Mouse (Mus musculus): ENCODE results near the gene Sparc.
"Not testable (repeated sequence)": the region's sequence is repeated elsewhere in the genome, so short reads cannot be mapped to it uniquely, and the experiment has no call there.

Gene Sparc

DNA sequence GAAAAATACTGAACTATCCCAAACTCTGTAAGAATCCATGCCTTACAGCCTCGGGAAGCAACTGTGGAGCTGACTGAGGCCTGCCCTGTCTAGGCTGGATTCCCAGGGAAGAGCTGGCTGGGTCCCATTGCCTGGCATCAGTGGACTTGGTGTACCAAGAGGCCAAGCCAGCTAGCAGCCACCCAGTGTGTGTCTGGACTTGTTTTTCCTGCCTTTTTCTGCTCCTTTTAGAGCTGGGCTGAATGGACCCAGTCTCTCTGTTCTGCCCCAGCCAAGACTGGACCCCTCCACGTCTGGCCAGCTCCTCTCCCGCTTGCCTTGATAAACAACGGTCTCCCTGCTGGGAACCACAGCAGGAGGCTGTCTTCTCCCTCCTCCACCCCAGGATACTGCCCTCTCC, 15.0 kb upstream of the Sparc start:
- no peak for DNase-seq (ENCODE audit: low read depth, low spot score)

DNA sequence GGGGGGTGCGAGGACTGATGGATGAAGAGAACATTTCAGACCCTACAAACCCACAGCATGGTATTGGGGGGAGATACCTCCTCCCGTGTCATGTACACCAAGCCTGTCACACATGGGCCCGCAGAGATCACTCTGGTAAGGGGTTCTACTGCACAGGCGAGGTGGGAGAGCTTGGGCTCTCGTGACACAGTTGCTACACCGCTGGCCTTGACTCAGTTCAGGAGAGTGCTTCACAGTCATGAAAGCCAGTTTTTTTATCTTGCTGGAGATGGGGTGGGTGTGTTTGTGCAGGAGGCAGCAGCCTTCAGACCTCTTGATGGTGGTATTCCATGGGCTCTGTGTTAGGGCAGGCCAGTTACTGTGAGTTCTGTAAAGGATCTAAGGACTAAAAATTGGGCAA, 13.1 kb upstream of the Sparc start:
- DNase-seq (ENCODE audit: low read depth, low spot score) = no peak

DNA sequence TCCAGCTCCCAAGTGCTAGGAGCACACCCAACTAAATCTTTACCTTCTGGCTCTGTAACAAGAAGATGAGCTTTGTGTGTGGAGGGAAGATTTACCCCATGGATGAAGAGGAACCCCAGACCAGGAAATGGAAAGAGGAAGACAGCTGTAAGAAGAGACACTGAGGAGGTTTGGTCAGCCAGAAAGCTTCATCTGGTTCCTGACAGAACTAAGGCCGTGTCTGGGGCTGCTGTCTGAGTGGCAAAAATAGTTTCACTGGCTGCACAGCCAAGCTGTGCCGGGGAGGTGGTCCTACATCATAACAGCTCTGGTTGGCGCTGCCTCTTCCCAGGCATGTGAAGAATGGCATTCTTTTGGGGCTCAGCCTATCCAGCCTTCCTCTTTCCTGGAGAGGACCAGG, 10.0 kb upstream of the Sparc start:
- DNase-seq (ENCODE audit: low read depth, low spot score) = no peak

DNA sequence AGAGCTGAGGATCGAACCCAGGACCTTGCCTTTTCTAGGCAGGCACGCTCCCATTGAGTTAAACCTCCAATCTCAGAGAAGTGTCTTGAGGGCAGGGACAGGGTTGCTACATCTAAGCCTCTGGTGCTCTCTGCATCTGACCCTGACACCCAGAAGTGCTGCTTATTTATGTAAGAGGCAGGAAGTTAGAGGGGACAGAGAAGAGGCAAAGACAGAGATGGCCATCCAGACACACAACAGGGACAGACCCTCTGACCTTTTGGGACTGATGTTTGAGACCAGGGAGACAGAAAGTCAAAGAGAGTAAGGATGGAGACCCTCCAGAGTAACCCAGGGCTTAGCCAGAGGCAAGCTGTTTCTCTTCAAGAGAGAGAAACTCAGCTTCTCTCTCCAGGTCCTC, 7.0 kb upstream of the Sparc start:
- DNase-seq (ENCODE audit: low read depth, low spot score) = no peak

DNA sequence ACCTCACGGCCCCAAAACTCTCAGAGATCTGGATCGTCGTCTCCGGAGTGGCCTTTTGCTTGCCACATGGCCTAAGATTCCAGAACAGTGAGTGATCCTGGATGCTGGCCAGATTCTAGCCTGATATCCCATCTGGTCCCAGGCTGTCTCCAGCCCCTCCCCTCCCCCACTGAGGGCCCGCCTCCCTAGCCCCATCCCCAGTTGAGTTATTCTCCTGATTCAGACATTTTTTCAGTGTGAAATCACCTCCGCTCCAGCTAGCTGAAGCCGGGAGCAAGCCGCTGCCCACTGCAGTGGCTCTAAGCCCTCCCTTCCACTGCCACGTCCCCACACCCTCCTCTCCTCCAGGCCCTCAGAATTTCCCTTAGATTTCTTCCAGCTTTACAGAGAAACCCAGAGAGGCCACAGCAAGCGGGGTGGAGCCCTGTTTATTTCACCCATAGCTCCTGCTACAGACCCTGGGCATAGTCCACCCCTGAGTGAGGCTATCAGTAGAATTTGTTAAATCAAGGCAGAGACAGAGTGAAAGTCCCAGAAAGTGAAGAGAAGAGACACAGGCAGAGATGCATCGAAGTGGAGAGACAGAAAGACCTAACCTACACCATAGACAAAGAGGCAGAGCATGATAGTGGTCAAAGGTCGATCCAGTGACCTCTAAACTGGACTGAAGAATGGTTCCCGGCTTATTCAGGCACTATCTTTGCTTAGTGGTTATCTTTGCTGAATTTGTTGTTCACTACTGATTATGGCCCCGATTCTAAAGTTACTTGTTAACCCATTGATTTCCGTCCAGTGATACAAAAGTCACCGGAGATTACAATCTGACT, 5.4 kb upstream of the Sparc start:
- DNase-seq (ENCODE audit: low read depth, low spot score) = peak; percentile 84

DNA sequence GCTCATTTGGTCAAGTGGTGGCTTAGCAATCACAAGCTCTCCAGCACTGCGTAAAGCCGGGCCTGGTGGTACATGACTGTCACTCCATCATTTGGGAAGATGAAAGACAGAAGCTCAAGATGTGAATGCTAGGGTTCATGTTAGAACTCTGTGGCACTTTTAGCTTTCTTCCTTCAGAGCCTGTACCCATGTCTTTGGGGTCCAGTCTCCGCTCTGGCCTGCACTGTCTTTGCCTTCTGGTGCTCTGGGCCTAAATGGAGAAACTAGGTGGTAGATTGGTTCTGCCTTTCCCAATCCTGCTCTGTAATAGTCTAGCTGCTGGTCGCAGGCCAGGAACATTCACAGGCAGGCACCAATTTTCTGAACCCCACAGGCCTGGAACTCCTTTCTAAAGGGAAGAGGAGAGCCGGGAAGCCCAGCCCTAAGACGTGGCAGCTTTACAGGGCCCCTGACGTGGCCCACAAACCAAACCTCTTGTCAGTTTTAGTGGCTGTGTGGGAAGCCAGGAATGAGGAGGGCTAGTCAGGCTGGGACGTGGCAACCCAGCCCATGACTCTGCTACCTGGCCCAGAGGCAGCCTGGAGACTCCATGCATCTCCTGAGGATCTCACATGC, 1.9 kb upstream of the Sparc start:
- no peak for DNase-seq (ENCODE audit: low read depth, low spot score)

DNA sequence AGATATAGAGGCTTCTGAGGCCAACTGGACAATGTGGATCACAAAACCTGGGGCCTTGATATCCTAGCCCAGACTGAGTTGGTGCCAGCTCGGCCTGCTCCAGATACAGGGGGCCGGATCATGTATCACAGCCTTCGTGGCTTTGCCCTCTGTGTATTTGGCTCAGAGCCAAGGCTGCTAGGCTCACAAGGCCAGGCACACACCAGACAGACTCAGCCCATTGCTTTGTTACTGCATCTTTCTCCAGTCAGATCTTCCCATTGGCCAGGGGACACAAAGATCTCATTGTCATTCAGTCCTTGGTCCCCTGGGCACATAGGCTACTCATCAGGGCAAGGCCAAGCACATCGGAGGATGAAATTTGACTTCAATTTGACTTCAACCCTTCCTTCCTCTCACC, 773 bp upstream of the Sparc start:
- DNase-seq (ENCODE audit: low read depth, low spot score) = peak; percentile 58

DNA sequence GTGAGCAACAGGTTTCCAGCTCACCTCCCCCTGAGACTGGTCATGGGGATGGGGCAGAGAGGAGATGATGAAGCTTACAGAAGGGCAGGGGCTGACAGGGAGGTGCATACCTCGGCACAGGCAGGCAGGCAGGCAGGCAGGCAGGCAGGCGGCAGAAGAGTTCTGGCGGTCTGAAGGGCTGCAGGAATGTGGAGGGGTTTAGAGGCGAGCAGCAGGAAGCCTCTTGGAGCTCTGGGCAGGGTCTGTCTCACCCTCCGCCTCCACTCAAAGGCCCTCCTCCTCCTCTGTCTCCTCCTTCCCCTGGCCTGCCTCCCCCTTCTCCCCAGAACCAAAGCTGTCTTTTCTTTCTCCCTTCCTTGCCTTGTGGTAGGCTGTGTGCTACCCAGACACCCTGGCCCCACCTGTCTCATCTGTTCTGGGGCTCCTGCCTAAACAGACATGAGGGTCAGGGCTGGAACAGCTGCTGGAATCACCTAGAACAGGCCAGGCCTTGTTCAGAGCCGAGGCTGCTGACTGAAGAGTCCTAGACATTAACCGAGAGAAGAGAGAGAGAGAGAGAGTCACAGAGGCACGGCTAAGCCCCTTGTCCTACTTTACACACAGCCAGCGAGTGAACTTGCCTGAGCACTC, 3.2 kb downstream of the Sparc start:
- peak; percentile 93 for DNase-seq (ENCODE audit: low read depth, low spot score)

DNA sequence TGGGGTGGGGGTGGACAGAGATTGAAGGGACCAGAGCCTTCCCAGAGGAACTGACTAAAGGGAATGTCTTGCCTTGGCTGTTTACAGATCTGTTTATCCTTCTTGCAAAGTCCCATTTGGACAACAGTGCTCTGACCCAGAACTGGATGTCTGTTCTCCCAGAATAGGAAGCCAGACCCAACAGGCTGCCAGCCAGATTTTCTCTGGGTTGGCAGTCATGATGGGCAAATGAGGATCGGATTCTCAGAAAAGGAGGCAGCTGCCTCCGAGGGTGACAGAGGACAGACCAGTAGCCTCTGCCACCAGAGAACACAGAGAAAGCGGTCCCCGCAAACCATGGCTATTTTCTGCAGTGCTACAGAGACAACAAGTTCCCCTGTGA, 3.7 kb downstream of the Sparc start:
- DNase-seq (ENCODE audit: low read depth, low spot score) = no peak

DNA sequence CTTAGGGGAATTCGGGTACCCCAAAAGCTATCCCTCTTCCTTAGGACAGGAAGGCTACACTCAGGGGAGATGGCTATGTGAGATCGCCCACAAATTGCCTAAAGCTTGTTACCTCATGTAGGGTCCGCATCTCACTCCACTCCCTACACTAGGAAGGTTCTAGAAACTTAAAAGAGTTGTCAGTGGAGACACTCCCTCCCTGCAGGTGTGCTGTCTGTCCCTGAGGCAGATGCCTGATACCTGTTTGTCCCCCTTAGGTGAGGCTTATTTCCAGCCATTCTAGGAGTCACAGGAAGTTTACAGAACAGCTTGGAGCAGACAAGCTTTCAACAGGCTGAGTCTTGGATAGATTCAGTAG, 4.3 kb downstream of the Sparc start:
- no peak for DNase-seq (ENCODE audit: low read depth, low spot score)

DNA sequence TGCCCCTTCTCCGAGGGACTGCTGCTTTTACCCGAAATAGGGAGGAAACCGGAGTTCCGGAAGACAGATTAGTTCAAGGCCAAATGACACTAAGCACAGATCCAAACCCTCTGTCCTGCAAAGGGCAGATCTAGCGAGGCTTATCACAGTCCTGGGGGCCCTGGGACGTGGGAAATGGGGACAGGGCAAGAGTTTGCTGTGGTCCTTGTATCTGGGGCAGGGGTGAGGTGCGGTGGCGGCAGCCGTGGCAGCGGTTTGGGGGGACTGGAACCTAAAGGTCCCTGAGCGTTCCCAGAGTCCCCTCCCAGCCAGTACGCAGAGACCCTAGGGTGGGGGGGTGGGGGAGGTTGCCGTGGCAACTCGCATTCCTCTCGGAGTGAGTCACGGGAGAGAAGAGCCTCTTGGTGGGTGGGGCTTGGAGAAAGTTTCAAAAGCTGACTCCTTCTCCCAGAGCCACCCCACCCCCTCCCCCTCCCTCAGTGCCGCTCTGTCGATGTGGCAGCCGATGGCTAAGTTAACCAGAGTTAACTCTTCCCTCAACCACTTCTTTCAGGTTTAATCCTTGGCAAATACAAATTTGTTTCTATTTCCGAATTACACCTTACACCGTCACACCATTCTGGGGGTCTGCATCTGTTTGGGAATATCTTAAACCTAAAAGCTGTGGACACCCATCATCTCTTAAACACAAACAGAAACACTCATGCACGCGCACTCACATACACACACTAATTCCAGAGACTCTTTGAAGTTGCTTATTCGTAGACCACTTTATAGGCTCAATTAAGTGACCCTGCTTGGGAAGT, 4.9 kb downstream of the Sparc start:
- DNase-seq (ENCODE audit: low read depth, low spot score) = peak; percentile 95

DNA sequence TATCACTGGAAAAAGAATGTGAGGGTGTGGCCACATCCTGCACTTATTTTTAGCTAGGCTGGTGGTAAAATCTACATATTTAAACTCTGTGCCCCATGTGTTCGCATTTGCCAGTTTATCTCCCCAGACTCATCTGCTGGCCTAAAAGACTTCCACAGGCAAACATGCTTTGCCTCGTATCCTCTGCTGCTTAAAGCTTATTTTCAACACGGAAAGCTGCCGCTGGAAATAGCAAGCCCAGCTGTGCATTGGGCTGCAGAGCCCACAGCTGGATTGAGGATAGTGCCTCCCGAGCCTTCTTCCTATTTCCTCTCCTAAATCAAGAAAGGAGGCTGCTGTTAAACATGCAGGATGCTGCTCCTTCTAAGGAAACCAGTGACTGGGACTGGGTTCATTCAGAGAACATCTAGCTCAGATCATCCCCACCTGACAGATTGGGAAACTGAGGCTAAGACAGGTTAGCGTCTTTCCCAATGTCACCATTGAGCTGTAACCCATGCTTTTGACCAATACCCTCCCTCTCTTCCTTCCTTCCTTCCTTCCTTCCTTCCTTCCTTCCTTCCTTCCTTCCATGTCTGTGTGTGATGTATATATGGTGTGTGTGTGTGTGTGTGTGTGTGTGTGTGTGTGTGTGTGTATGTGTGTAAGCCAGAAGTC, 6.2 kb downstream of the Sparc start:
- peak; percentile 28 for DNase-seq (ENCODE audit: low read depth, low spot score)

DNA sequence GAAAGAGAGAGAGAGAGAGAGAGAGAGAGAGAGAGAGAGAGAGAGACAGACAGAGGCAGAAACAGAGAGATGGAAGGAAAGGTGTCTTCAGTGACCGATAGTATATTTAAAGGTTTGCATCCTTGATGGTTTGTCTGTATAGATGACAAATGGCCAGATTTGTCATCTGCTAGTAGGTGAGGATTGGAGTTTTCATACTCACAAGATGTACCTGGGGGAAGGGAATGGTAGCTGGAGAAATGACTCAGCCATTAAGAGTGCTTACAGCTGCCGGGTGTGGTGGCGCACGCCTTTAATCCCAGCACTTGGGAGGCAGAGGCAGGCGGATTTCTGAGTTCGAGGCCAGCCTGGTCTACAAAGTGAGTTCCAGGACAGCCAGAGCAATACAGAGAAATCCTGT, 7.3 kb downstream of the Sparc start:
- DNase-seq (ENCODE audit: low read depth, low spot score) = not testable (repeated sequence)

DNA sequence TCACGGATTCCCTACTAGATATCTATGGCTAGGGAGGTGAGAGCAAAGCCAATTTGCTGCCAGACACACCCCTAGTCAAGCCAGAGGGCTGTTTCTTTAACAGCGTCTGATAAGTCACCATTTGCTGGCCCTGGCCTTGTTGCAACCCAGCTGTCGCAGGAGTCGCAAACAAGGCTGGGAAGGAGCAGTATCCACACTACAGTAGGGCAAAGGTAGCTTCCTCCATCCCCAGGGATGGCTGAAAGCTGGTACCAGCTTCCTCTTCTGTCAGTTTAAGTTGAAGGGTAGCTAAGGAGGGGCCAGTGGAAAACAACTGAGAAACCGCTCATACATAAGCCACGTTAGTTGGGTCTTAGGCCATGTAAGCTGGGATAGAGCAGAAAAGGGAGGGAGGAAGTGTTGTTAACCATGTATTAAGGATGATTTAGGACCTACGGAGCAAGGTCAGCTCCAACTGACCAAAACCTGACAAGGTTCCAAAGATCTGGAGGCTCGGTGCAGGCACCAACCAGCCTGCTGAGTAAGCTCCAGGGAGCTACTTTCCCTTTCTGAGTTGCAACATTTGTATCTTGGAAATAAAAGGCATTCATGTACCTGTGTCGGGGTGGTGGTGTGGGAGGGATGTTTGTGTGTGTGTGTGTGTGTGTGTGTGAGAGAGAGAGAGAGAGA, 7.8 kb downstream of the Sparc start:
- no peak for DNase-seq (ENCODE audit: low read depth, low spot score)

DNA sequence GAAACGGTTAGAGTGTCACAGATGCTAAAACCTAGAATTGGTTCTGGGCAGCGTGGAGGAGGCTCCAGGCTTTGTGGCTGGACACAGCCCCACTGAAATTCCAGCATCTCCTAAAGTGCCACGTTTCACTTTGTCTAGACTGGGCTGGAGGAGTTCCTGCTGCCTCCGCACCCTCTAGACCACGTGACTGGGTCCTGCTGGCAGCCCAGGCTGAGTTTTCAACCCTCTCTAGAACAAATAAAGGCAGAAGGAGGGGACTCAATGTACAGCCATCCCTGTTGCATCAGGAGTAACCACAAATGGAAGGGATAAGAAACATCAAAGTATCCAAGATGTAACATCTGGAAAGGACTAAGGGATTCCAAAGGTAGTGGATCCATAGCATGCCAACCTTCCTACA, 8.7 kb downstream of the Sparc start:
- peak; percentile 61 for DNase-seq (ENCODE audit: low read depth, low spot score)

DNA sequence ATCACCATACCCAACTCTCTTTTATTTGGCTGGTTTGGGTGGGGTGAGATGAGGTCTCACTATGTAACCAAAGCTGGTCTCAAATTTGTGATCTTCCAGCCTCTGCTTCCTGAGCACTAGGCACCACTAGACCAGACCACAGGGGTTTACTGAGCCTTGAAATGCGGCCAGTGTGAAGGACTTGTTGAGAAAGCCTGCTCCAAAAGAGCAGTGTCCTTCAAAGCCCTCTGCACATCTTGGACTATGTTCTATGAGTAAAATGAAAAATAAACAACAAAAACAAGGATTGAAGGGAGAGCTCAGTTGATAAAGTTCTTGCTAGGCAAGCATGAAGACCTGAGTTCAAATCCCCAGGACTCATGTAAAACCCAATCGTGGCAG, 9.6 kb downstream of the Sparc start:
- DNase-seq (ENCODE audit: low read depth, low spot score) = no peak

DNA sequence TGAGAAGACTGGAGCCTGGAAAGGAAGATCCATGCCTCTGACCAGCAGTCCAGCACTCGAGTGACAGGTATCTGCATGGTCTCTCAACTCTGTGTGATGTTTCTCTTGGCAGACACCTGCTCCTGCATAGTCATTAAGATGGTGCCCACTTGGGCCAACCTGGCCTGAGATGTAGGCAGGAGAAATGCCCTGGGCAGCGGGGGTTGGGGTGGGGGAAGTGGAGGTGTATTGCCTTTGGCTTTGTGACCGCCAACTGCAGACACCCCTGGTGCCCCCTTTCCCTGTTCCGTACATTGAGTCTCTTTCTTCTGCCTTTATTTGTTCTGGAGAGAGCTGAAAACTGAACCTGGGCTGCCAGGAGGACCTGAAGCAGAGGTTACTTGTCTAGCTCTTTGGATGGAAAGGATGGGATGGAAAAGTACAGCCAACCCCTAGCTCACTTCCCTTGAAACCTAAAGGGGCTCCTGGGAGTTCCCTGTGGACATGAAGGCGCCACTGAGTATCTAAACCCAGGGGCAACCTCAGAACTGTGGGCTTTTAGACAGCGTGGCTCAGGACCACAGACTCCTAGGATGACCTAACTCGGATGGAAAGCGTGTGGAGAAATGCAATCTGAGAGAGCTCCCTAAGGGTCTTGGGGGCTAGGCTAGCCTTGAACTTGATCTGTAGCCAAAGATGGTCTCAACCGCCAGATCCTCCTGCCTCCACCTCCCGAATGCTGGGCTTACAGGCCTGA, 10.1 kb downstream of the Sparc start:
- no peak for DNase-seq (ENCODE audit: low read depth, low spot score)

DNA sequence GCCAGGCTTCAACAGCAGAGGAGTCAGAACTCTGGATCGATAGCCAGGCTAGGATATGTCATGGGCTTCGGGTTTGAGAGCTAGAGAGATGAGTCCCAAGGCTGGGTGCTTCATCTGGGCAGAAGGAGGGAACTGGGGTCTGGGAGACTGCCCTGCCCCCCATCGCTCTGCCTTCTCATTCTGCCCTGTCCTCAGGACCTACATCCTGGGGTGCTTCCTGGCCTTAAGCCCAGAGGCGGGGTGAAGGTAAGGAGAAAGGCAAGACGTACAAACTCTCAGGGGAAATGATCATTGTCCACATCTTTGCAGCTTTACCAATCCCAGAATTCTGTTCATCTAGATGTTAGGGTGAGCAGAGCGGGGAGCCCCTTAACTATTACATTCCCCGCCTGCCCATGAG, 10.9 kb downstream of the Sparc start:
- DNase-seq (ENCODE audit: low read depth, low spot score) = no peak

DNA sequence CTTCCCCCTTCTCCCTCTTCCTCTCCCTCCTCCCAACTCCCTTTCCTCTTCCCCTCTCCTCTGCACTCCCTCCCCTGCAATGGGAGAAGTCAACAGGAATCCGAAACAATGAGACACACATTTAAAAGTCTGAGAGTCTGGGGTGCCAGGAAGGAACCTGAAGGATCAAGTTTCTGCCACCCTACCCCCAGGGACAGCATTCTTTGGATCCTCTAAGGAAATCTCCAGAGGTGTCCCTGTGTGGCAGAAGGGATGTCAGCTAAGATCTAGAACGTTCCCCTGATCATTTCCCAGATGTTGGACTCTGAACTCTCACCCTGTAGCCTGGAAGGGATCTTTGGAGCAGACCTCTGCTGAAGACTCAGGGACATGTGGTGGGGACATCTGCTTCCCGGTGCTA, 12.5 kb downstream of the Sparc start:
- DNase-seq (ENCODE audit: low read depth, low spot score) = no peak

DNA sequence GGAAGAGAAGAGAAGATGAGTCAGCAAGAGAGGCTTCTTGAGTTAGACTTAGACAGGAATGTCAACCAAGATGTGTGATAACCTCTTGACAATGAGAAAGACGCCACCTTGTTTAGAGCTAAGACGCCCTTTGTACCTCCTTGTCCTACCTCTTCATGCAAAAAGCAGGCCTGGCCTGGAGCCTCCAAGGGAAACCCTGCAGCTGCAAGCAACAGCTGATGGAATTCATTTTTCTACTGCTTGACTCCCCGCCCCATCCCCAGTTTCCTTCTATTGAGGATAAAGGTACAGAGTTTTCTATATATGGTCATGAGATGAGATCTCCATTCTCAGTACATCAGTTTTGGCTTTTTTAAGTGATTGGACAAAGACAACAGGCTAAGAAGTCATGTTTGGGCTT, 13.0 kb downstream of the Sparc start:
- peak; percentile 34 for DNase-seq (ENCODE audit: low read depth, low spot score)

DNA sequence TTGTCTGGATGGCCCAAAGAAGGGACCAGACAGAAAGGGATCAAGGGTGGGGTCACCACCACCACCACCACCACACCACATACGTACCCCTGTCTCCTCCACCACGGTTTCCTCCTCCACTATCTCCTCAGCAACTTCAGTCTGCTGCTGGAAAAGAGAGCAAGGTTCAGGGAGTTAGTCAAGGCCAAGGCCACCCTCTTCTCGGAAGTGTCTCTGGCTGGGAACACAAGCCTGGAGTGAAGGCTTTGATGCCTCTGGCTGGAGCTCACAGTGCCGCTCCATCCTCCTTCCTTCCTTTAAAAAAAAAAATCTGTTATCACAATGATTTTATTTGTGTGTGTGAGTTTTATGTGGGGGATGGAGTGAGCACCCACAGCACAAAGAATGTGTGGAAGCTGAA, 15.8 kb downstream of the Sparc start:
- DNase-seq (ENCODE audit: low read depth, low spot score) = no peak
